Mouse (Mus musculus) lung, postnatal 0 days (tissue): ENCODE results near the gene Scrn3.

Experiments used
- CTCF ChIP-seq: IDR thresholded peaks from 2 replicates; pipeline ENCODE4 v1.5.1; 2016; ENCODE audit warnings: antibody characterized with exemption, mild to moderate bottlenecking
- EP300 ChIP-seq: IDR thresholded peaks from 2 replicates; pipeline ENCODE4 v1.6.1; 2016; ENCODE audit warnings: antibody characterized with exemption, mild to moderate bottlenecking, control low read depth

DNA sequence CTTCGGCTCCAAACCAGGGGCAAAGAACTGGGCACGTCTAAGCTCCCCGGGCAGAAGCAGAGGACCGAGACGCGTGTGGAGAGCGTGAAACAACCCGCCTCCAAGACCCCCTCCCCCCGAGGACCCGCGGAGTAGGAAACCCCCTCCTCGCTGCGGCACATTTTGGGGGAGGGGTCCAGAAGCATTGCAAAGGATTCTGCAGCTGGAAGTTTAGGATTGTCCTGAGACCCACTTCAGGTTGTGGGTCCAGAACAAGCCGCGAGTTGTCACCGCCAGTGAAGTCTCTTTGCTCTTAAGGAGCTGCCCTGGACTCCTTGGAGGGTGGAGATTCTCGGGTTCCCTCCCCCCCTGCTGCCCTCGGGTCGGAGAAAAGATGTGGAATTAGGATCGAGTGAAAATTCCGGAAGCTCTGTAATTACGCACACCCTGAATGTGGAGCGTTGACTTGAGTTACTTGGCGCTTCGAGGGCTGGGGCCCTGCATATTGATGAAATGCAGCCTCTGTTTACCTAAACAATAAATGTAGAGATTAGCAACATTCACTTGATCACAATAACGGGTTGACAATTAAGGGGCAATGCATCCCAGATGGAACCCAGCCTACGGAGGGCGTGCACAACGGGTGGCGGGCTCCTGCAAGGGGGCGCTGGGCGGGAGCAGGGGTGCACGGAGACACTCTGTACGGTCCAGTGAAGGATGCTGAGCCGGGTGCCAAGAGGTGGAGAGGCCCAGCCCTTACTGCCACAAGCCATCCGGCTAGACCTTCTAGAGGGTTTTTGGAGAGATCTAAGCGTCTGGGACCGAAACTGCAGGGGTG lies 48.4 kb upstream of the Scrn3 start:
- no peak for TF ChIP-seq CTCF
- TF ChIP-seq EP300, result no peak
